Mouse (Mus musculus) ES-CJ7 (cell line): Measurements from ENCODE around the gene Gng7.

ENCODE experiments used
- DNase-seq: peaks from one replicate; pipeline ENCODE4 v3.0.0; 2011; ENCODE audit warnings: low read depth, low spot score

Gene Gng7

DNA sequence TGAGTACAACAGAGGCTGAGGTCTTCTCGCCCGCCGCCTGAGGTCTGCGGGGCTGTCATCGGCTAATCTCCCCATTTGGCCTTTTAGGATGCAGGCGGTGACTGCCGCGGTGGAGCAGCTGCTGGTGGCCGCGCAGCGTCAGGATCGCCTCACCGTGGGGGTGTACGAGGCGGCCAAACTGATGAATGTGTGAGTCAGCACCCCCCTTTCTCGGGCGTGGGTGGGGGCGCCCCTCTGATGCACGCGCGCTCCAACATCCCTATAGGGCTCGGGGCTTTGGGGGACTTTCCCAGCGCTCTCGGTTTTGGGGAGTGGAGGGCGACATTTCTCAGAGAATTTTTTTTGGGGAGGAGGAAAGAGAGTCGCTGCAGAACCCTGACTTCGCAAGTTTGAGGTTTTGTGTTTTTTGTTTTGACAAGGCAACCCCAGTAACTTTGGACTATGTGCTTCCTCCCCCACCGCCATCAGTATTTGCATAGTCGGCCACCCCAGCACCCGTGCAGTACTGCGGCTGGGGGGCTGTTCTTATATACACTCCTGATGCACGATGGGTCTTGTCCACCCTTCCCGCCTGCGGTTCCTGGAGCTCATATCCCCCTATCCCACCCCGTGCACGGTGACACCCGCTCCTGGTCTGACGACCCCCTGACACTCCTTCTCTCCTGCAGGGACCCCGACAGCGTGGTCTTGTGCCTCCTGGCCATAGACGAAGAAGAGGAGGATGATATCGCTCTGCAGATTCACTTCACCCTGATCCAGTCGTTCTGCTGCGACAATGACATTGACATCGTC lies 84.2 kb downstream of the Gng7 start:
- DNase-seq = no peak

DNA sequence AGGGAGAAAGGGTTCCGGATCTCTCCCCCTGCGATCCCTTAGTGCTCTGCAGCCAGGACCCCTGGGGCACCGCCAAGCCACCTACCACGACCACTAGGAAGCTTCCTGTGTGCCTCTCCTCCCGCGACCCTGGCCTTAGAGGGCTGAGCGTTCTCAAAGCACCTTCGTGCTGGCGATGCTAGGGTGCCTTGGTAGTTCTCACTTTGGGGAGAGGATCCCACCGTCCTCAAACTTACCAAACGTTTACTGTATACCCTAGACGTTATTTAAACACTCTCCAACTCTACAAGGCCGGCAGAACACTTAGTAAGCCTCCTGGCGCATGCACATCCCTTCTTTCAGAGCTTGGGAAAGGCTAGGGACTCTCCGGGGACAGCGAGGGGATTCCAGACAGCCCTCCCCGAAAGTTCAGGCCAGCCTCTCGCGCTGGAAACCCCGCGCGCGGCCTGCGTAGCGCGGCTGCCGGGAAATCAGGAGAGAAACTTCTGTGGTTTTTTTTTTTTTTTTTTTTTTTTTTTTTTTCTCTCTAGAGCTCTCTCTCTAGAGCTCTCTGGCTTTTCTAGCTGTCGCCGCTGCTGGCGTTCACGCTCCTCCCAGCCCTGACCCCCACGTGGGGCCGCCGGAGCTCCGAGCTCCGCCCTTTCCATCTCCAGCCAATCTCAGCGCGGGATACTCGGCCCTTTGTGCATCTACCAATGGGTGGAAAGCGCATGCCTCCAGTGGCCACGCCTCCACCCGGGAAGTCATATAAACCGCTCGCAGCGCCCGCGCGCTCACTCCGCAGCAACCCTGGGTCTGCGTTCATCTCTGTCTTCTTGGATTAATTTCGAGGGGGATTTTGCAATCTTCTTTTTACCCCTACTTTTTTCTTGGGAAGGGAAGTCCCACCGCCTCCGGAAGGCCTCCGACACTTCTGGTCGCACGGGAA lies 85.2 kb downstream of the Gng7 start, which contains the start of gene Gadd45b:
Gadd45b (plus strand) TSS at position 775 of the 928 bp plus-strand sequence.
- peak; percentile 99 for DNase-seq

DNA sequence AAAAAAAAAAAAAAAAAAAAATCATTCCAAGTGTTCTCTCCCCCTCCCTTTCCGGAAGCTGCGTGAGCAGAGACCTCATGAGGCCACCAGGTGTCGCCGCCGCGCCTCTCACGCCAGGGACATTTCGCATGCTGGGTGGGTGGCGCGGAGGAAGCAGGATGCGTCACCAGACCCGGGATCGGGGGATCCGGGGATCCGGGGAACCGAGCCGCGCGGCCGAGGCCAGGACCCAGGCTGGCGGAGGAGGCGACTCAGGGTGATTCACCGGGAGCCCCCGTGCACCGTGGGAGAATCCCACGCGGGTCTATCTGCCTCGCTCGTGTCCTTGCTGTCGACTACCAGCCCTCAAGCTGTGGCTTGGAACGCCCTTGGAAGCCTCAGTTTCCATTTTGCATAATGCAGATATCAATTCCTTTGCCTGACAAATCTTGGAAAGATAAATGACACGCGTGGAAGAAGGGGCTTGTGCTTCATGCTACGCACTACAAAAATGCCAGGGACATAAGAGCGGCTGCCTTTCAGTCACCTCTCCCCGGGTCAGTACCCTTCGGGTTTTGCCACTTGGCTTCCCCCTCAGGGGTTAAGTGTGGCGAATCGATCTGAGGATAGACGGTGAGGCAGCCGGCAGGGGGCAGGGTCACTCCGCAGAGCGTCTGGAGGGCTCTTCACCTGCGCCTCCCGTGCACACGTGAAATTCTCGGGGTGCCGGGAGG lies 86.0 kb downstream of the Gng7 start:
- DNase-seq = peak; percentile 92

DNA sequence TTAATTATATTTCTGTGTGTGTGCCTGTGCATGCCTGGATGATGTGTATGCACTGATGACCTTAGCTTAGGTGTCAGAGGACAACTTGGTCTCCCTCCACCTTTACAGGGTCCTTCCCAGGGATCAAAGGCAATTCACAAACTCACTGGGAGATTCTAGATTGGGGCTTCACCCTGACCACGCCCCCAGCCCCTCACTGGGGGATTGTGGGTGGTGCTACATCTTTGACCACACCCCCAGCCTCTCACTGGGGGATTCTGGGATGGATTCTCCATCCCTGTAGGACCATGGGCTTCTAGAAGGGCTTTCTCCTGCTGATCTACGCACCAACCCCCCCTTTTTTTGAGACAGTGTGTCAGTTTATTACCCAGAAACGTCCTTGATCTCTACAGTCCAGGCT lies 89.3 kb downstream of the Gng7 start:
- peak; percentile 75 for DNase-seq

DNA sequence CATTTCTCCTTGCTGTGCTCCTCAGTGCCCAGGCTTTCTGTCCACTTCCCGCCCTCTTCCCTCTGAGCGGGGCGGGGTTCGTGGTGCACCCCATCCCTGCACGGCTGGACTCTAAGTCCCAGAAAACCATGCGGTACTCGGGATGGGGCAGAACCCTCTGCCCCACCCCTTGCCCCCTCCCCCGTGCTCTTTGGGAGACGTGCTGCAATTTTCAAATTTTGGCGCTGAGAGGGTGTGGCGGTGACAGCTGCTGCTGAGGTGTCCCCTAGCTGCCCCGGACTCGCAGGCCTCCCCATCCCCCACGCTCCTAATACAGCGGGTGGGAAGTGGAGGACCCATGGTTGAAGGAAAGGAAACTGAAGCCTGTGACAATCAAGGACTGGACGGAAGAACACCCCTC lies 92.8 kb downstream of the Gng7 start:
- no peak for DNase-seq

DNA sequence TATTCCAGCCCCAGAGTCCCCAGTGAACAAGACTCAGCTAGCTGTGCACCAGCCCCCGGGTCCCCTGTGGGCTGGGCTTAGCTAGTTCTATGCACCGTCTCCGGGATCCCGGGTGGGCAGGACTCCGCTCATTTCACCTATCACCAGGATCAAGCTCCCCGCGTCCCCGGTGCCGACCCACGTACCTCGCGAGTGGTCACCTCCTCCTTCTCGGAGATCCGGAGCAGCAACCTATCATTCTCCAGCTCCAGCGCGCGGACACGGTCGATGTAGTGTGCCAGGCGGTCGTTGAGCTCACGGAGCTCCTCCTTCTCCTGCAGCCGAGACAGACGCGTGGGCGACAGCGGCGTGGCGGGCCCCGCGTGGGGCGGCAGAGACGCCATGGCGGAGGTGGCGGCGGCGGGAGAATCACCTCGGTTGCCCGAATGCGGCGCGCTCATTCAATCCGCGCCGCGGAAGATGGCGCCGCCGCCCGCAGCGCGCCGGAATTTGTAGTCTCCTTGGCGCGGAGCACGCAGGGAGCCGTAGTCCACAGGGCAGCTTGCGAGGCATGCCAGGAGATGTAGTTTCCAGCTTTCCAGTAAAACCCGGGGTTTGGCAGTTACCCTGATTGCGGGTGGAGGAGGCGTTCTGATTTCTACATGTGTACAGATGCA lies 96.8 kb downstream of the Gng7 start, which contains the start of gene Lmnb2:
Lmnb2 (minus strand) TSS at position 467 of the 656 bp plus-strand sequence.
- DNase-seq = peak; percentile 73

DNA sequence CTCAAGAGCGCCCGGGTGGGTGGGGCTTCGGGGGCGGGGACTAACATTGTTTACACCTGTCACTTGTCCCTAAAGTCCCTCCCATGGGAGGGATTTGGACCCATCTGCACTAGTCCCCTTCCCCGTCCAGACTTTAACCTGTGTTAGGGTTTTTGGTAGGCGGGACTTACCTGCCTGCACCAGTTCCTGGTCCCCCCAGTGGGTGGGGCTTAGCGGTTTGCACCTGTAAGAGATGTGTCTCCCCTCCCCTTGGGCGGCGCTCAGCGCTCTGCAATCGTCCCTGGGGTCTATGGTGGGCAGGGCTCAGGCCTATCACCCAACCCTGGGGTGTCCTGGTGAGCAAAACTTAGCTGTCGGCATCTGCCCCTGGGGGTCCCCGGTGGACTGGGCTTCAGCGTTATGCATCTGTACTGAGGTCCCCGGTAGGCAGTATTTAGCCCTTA lies 97.4 kb downstream of the Gng7 start:
- peak; percentile 92 for DNase-seq

DNA sequence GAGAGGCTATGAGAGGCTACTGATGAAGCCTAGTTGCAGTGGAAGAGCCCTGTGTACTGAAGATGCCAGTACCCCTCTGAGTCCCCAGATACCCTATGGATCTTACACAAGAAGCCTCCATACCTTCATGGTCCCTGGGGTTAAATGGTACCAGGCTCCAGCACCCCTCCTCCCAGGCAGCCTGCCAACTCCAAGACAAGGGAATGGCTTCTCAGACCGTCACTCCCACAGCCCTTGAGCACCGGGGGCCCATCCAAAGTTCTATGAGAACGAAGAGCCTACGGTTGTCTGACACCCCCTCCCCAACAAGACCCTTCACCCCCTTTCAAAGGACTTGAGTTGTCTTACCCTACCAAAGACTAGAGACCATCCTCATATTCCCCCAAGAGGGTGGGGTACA lies 99.0 kb downstream of the Gng7 start:
- no peak for DNase-seq

DNA sequence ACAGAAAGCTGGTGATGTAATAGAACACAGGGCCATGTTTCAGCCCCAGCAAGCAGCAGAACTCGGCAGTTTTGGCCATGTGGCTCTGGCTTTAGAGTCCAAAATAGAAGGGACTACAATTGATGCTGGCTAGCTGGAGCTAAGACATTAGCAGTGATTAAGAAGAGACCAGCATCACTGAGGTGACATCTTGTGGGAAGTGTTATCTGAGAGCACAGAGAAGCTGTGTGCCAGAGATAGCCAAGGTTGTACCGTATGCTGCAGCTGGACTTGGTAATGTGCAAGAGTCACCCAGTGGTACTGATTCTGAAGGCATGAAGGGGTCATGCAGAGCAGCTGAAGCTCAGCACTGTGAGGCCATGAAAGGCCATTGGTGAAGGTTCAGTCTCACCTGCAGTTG lies 99.5 kb downstream of the Gng7 start:
- DNase-seq = no peak

DNA sequence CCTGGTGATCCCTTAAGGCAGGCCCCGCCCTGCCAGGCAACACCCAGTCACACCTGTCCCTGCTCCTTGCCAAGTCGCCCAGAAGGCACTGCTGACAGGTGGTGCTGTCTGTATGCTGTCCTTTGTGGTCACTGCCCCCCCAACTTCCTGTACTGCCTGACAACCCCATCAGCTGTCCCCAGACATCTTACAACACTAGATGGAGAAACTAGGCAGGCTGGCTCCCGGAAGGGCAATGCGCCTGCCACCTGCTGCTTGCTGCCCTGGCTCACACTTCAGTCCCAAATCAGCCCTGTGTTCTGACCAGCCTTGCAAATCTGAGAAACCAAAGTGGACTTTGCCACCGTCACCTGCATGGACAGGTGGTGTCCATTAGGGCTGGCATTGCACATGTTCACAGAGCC lies 100.5 kb downstream of the Gng7 start:
- DNase-seq = no peak

DNA sequence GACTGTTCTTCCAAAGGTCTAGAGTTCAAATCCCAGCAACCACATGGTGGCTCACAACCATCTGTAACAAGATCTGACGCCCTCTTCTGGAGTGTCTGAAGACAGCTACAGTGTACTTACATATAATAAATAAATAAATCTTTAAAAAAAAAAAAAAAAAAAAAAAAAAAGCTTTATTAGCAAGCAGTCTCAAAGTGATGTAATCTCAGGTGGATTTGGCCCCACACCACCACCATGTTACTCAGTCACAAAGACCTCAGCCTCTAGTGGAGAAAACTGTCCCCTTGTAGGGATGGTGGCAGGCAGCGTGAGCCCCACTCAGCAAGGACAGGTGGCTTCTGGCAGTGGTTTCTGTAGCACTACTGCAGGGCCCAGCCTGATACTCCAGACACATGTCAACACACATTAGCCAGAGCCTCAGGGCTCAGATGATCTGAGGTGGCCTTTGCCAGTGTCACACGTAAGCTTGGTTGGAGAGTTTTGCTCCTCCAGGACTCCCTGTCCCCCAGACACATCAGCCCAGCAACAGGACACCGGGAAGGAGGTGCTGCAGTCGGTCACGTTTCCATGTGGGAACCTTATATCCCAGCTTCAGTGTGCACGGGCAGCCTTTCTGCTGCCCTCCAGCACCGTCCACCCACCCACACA lies 101.3 kb downstream of the Gng7 start:
- no peak for DNase-seq

DNA sequence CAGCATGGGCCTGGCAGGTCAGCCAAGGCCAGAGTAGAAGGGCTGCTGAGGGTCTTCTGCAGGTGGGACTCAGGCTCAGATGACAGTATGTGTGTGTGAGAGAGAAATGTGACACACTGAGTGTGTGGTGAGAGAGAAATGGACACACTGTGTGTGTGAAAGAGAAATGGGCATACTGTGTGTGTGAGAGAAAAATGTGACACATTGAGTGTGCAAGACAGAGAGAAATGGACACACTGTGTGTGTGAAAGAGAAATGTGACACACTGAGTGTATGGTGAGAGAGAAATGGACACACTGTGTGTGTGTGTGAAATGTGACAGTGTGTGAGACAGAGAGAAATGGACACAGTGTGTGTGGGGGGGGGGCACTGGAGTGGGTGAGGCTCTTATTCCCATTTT lies 102.9 kb downstream of the Gng7 start:
- DNase-seq = no peak

DNA sequence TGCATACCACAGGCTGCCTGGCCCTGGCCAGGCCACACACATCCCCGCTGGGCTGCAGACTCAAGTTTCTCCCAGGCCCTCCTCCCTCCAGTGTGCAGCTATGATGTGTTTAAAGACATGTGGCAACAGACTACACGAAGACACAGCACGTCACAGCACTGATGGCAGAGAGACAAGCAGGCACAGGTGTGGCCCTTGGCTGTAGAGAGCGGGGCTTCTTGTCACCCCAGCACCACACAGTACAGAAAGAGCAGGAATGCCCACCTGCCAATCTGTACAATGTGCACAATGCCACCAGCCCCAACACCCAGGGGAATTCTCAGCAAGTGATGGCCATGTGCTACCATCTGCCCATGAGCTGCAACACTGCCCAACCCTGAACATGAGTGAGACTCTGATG lies 103.4 kb downstream of the Gng7 start:
- DNase-seq = no peak

DNA sequence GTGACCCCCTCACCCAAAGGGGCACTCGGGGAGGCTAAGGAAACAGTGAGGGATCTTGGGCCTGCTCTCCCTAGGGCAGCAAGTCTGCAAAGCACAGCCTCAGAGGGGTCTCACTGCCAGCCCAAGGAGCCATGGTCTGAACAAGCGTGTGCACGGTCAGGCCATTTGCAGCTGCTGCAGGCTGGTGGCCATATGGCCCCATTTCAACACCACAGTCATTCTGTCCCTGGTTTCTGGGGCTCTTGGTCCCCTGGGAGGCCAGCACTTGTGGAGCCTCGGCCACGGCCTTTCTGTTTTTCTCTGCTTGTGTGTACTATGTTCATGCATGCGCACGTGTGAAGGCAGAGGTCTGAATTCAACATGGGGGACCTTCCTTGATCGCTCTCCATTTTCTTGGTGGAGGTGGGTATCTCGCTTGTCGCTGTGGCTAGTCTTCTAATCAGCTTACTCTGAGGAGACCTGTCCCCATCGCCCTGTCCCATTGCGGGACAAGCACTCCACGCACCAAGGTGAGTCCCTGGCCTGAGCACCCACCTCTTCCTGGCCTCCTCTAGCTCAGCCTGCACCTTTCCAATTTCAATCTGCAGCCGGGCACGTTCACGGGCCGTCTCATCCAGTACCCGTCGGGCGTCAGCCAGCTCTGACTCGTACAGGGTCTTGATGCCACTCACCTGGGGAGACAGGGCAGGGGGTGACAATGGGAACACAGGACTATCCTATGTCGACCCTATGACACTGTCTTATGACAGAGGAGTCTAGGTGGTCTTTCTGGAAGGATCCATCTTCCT lies 105.2 kb downstream of the Gng7 start:
- DNase-seq = no peak

DNA sequence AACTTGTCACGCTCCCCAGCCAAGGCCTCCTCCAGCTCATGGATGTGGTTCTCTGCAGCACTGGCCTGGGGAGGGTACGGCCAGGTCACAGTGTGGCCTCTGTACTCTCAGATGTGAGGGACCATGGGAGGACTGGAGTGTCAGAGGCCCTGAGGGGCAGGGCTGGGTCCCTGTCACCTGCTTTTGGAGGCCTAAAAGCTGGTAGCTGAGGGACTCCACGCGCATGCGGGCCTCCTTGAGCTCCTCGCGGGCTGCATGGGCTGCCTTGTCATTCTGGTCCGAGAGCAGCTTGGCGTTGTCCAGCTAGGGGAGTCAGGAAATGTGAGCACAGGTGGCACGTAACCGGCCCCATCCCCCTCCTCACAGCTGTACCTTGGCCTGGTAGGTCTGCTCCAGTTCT lies 110.0 kb downstream of the Gng7 start:
- DNase-seq = no peak

DNA sequence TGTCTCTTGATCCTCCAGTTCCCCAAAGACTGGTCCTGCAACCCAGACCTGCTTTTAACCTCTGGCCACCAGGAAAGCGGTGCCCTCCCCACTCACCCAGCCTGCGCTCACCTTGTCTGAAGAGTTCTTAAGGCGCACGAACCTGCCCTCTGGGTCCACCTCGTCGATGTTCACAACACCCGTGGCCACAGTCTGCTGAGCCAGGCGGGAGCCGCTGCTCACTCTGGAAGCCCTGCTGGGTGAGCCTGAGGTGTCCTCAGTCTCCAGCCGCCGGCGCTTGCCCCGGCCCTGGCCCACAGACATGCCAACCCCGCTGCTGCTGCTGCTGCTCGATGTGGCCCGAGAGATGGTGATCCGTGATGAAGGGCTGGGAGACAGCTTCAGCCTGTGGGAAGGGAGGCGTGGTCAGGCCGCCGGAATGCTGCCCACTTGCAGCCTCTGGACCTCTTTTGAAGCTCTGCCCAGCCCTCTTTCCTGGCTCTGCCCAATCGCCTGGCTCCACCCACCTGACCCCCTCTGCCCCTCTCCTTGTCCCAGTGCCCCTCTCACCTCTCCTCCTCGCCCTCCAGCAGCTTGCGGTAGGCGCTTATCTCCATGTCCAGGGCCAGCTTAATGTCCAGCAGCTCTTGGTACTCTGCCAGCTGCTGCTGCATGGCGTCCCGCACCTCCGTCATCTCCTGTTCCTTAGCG lies 110.6 kb downstream of the Gng7 start:
- no peak for DNase-seq

DNA sequence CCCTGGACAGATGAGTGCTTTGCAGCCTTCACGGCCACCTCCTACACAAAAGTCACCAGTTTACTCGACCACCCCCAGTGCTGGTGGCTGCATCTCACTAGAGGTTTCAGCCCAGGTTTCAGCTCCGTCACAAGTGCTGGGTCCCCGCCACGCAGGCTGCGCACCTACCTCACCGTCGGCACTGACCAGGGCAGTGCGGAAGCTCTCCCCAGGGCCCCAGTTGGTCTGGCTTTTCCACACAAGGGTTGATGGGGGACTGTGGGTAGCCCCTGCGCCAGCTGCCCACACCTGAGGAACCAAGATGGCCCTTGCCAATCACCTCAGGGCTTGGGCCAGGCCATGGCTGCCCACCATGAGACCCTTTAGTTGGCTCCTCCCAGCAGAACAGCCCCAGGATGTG lies 111.5 kb downstream of the Gng7 start:
- no peak for DNase-seq

DNA sequence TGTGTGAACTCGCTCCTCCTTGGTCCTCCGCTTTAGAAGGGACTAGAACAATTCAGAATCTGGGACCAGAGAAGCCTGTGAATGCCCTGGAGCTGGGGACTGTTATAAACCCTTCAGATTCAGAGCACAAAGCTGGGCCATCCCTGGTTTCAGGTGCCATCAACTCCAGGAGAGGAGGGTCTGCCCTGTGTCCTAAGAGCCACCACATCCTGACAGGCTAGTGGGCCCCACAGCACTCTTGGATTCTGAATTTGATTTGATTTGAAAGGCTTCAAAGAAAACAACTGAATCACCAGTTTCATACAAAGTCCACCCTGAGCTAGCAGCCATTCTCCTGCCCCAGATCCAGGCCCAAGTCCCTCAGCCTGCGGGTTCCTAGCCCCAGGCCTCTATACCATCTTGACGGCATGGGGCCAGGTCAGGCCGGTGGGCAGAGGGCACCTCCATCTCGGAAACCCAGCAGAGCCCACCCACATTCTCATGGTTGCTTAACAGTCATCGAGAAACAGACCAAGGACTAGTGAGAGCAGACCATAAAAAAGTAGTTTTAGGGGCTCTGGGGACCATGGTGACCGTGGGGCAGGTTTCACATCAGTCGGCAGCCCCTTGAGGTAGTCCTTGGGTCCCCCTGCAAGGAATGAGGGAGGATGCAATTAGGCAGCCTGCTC lies 112.3 kb downstream of the Gng7 start:
- DNase-seq = no peak
